Mouse (Mus musculus): Measurements from ENCODE around the gene Slc6a20a.

DNA sequence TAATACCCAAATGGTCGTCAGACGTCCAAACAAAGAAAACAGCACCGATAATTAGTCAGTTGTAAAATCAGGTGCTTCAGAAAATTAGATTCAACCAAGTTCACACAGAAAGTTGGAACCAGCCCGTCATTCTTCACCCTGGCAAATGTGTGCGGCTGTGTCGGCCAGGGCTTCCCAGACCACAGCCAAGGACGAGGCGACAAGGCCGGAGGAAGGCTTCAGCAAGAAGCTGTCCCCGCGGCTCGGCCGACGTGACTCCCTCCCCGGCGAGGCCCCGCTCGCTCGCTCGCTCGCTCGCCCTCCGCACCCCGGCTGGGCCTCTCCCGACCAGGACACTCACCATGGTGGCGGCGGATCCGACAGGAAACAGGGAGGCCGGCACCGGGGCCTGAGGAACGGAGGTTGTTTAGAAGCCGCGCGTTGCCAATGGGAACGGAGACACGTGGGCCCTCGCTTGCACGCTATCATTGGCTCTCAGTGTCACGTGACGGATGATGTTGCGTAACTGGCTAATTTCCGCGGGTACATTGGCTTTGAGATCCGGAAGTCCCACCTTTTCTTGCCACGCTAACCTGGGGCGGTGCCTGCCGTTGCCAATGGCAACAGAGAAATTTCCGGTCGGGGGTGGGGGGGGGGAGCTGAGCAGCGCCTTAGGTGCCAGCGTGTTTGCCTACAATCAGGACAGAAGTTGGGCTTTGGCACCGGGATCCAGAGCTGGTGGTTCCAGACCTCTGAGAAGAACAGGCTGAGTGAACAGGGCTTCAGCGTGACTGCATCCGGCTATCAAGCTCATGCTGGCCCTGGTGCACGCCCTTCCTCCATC lies 38.7 kb upstream of the Slc6a20a start, which contains the start of gene Lztfl1:
- TF ChIP-seq CTCF (IDR thresholded peaks at IDR 0.05; ENCODE audit: control insufficient read depth, insufficient read depth, insufficient read length) (no peak), MAX (IDR thresholded peaks at IDR 0.05) (peak; percentile 85), USF1 (IDR thresholded peaks at IDR 0.05; ENCODE audit: low read depth) (peak; percentile 99), CEBPB (IDR thresholded peaks at IDR 0.05; ENCODE audit: low read depth) (peak; percentile 98), FOSL1 (IDR thresholded peaks at IDR 0.05; ENCODE audit: insufficient read depth, low read length, poor library complexity, severe bottlenecking) (no peak), MYOG (IDR thresholded peaks at IDR 0.05; ENCODE audit: control insufficient read depth, extremely low read depth, insufficient read length) (no peak)

All from C2C12 (cell line).